Mouse (Mus musculus): ENCODE measurements around the gene Sertad2.

DNA sequence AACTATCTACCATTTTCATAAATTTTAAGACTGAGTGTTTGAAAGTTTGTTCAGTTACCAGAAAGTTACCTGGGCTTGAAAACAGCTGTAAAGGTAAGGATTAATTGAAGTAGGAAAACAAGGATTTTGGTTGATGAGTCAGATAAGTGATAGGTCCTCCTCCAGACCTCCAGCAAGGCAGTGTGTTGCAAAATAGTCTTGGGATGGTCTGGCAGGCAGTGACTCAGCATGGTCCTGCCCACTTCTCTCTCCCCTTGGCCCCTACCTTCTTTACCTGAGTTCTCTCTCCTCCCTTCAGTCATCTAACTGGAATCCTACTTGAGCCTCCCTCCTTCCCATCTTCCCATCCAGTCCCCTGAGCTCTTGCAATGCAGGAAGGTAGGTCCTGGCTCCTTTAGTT lies 43.1 kb downstream of the Sertad2 start:
- TF ChIP-seq CTCF (IDR thresholded peaks at IDR 0.05): no peak
- TF ChIP-seq POLR2A (IDR thresholded peaks at IDR 0.05; ENCODE audit: insufficient read depth, low read depth, low read length): no peak
- no peak for TF ChIP-seq EP300 (IDR thresholded peaks at IDR 0.05; ENCODE audit: insufficient read depth, low read depth, low read length)
